Mouse (Mus musculus): Measurements from ENCODE around the gene Plp2.
A peak's percentile ranks its signal among the peaks of the same experiment; 100 is the strongest.

Plp2 gene

GRCm38 (mm10) chrX:7661086-7661485, 10.1 kb downstream of the Plp2 start:
- no peak for DNase-seq

- DNase-seq, result no peak
Measured at GRCm38 (mm10) chrX:7658785-7659589, 12.2 kb downstream of the Plp2 start.

- DNase-seq, result no peak
Measured at GRCm38 (mm10) chrX:7658031-7658784, 13.0 kb downstream of the Plp2 start.

- DNase-seq, result no peak
Measured at GRCm38 (mm10) chrX:7657221-7657639, 14.0 kb downstream of the Plp2 start, which contains the start of gene Prickle3. Gene Prickle3 (plus strand): TSS chrX:7657260.

GRCm38 (mm10) chrX:7648671-7649304, 22.4 kb downstream of the Plp2 start:
- peak; percentile 53 for DNase-seq

- DNase-seq, result peak; percentile 60
Measured at GRCm38 (mm10) chrX:7645349-7645748, 25.8 kb downstream of the Plp2 start.

- no peak for DNase-seq
Measured at GRCm38 (mm10) chrX:7640785-7641184, 30.4 kb downstream of the Plp2 start.

- DNase-seq, result no peak
Measured at GRCm38 (mm10) chrX:7639536-7640325, 31.5 kb downstream of the Plp2 start.

- peak; percentile 86 for DNase-seq
Measured at GRCm38 (mm10) chrX:7638401-7639091, 32.6 kb downstream of the Plp2 start, which contains the start of gene Syp. Gene Syp (plus strand): TSS chrX:7638471.

- no peak for DNase-seq
Measured at GRCm38 (mm10) chrX:7635101-7635500, 36.1 kb downstream of the Plp2 start.

GRCm38 (mm10) chrX:7632560-7632959, 38.6 kb downstream of the Plp2 start:
- no peak for DNase-seq

Measured in right cerebral cortex, postnatal 25 days (tissue).